Mouse (Mus musculus) yolk sac, embryonic 10.5 days (tissue): ENCODE measurements around the gene Siglece.
A peak's percentile ranks its signal among the peaks of the same experiment; 100 is the strongest.
"Not testable (repeated sequence)": the region's sequence is repeated elsewhere in the genome, so short reads cannot be mapped to it uniquely, and the experiment has no call there.

Experiments
- DNase-seq: peaks from one replicate; pipeline ENCODE4 v3.0.0-alpha.2; 2017; ENCODE audit warnings: low spot score

Gene Siglece

GRCm38 (mm10) chr7:43660002-43660401, at the start of gene Siglece:
TSS of gene Siglece (minus strand) at chr7:43660161.
- DNase-seq: no peak

DNA sequence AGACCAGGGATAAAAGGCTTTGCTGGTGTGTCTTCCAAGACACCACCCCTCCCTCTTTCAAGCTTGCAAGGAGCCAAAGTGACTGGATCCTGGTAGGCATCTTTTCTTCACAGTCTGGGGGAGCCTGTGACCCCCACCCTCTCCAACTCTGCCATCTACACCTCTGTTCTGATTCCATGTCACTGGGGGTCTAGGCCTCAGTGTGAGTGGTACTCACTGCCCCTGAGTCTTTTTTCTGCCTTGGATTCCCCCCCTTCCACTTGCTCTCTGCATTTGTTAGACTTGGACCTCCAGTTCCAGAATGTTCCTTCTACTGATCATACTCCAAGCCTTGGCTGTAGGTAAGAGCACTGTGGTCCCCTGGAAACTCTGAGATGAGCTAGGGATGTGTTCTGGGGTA, 30.2 kb upstream of the Siglece start, which contains the start of gene Klk14:
Gene Klk14, plus strand, starts transcription at position 301 of the 400 bp plus-strand sequence.
- no peak for DNase-seq

DNA sequence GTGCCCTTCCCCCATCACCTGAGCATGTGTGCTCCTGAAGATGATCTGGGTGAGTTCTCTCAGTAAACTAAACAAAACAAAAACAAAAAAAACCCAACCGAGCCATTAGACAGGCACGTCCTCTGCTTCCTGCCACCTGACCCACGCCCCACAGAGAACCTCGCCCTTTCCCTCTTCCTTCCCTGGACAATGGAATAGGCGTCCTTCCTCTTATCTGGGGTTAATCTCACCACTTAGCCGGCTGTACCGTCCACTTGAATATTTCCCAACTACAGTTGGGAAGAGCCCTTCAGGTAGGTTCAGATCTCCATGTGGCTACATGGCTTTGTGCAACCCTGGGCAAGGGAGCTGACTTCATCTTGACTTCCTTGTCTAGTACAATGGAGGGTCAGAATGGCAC, 25.1 kb upstream of the Siglece start:
- DNase-seq: no peak

DNA sequence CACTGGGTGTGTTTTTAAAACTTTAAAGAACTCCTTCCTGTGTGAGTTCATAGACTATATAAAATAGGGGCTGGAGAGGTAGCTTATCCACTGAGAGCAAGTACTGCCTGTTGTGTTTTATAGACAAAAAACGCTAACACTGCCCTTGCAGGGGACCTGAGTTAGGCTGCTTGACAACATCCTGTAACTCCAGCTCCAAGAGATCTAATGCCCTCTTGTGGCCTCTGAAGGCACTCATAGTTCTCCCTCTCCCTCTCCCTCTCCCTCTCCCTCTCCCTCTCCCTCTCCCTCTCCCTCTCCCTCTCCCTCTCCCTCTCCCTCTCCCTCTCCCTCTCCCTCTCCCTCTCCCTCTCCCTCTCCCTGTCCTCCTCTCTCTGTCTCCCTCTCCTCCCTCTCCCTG, 22.6 kb upstream of the Siglece start:
- not testable (repeated sequence) for DNase-seq

- DNase-seq: peak; percentile 15
Measured at GRCm38 (mm10) chr7:43680960-43681359, 21.0 kb upstream of the Siglece start.

DNA sequence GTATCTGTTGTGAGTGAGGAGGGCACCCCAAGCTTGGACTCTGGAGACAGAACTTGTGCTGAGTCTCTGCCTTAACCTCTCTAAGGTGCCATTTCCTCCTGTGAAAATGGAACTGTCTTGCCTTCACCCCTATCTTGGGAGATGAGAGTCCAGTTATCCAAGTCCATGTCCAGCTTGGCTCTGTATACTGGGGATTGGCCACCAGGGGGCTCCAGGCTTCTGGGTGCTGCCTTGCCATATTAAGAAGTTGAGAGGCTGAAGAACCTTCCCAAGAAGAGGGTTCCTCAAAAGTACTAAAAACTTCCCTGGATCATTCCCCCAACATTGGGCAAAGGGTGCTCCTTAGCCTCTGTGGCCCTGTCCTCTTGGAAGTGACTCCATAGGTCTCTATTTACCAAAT, 18.6 kb upstream of the Siglece start:
- no peak for DNase-seq

GRCm38 (mm10) chr7:43675091-43675490, 15.1 kb upstream of the Siglece start:
- DNase-seq: no peak

GRCm38 (mm10) chr7:43672581-43673260, 12.8 kb upstream of the Siglece start:
- no peak for DNase-seq

DNA sequence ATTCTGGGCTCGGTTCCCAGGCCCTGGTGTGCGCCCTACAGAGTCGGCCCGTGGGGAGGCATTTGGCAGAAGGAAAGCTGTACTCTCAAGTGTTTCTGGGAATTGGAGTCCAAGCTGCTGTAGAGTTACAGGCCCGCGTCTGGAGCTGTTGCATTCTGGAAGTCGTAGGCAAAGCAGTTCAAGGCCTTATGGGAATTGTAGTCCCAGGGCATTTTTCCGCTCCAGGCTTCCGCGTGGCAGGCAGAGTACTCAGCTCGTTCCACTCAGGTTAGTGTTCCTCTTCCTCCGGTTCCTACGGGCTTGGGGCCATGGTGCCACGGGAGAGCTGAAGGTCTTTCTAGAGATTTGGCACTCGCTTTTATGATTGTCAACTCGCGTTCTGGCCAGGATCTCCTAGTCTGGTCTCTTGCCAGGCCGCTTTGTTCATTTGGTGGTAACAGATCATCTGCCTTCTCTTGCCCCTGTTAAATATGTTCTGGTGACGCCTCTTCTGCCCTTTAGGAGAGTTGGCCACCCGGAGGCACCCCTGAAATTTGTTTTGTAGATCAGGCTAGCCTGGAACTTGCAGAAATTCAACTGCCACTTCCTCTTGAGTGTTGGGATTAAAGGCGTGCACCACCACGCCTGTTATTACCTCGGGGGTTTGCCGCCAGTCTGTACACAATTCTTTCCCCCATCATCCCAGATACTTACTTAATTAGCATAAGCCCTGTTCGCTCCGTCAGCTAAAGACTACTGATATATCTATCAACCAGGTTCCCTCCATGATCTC, 12.0 kb upstream of the Siglece start, which contains the start of gene Ctu1:
Gene Ctu1, plus strand, starts transcription at position 208 of the 772 bp plus-strand sequence.
- peak; percentile 87 for DNase-seq

DNA sequence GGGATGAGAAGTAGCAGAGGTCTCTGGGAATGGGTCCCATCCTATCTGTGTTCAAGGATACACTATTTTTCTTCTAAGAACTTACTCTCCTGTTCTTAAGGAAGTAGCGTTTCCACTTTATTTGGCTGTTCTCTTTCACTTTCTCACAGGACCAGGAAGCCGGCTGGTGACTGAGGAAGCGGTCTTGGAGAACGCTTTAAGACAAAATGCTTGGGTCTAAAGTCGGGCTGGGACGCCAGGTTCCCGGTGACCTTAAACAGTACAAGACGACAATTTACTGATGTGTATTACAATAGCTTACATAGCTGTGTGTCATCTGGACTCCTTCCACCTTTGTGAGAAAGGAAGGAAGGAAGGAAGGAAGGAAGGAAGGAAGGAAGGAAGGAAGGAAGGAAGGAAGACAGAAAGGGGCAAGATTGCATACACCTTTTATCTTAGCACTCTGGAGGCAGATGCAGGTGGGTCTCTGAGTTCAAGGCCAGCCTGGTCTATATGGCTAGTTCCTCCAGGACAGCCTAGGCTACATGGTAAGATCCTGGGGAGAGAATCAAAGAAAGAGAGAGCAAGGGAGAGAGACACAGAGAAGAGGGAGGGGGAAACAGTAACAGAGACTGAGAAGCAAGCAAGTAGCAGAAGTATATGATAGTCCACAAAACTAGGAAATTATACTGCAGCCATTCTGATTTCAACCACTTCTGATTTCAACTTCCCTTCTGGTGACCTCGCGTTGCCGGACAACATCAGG, 11.3 kb upstream of the Siglece start:
- DNase-seq: no peak

DNA sequence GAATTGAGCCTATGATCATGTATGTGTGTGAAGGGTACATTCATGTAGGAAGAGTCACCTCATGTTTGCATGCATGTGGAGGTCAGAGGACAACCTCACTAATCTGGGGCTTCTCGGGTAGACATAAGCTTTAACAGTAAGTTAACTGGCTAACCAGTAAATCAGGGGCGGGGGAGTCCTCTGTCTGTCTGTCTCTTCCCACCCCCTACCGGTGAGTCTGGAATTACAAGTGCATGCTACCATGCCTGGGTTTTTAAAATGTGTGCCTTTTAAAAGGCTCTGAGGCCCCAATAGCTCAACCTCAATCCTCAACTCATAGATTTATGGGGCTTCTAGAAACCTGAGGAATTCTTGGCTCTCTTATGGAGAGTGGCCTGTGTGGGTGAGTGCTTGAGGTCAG, 8.6 kb upstream of the Siglece start:
- no peak for DNase-seq

GRCm38 (mm10) chr7:43667221-43667620, 7.3 kb upstream of the Siglece start:
- DNase-seq: not testable (repeated sequence)

DNA sequence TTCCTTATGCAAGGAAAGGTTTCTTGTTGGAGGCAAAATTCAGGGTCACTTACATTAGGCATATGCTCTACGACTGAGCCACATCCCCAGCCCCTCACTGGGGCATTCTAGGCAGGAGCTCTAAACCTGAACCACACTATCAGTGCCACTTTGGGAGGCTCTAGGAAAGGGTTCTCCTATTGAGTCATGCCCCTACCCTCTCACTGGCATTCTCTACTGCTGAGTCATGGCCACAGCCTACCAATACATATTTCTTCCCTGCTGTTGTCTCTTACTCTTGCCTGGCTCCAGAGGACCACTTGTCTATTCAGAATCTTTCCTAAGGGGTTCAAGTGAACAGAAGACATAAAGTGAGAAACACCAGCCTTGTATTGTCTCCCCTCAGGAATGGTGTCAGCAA, 2.8 kb upstream of the Siglece start:
- no peak for DNase-seq

- DNase-seq: no peak
Measured at GRCm38 (mm10) chr7:43656232-43656631, 3.7 kb downstream of the Siglece start.

- DNase-seq: no peak
Measured at GRCm38 (mm10) chr7:43654519-43654918, 5.4 kb downstream of the Siglece start.

GRCm38 (mm10) chr7:43652683-43653082, 7.3 kb downstream of the Siglece start:
- no peak for DNase-seq

GRCm38 (mm10) chr7:43643046-43643652, 16.8 kb downstream of the Siglece start:
- no peak for DNase-seq

DNA sequence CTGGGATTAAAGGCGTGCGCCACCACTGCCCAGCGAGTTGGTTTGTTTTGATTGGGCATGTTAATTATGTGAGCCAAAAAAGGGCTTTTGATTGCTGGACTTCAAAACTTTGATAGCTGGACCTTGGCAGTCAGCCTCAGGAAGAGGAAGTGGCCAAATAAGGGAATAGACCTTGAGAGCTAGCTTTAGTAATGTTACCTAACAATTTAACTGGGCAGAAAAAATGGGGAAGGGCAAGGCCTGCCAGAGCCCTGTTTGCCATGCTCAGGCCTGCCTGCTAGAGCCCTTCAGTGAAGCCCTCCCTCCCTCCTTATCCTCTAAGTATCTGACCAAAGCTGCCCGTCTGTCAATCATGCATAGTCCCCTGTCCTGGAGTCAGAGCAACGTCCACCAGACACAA, 17.4 kb downstream of the Siglece start:
- no peak for DNase-seq

GRCm38 (mm10) chr7:43637118-43637517, 22.8 kb downstream of the Siglece start:
- DNase-seq: no peak

DNA sequence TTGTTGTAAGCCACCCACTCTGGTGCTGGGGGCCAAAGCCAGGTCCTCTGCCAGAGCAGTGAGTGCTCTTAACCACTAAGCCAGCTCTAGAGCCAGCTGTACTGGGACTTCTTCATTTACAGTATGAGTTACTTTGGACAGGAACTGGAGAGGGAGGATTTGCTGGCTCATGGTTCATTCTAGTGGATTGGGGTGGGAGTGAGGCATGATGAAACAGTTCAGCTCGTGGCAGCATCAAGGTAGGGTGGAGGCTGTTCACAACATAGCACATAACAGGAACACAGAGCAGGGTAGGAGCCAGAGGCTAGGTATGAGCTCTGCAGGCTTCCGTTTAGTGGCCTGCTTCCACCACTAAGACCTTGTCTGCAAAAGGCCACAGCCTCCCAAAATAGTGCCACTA, 23.8 kb downstream of the Siglece start:
- no peak for DNase-seq

GRCm38 (mm10) chr7:43634500-43634899, 25.5 kb downstream of the Siglece start, which contains the start of gene Ceacam18:
TSS of gene Ceacam18 (plus strand) at chr7:43634707.
- no peak for DNase-seq

GRCm38 (mm10) chr7:43633940-43634339, 26.0 kb downstream of the Siglece start:
- DNase-seq: no peak
